Mouse (Mus musculus): ENCODE measurements around the gene Gm10447. TPM values are rescaled to one million over a fixed set of nuclear protein-coding genes. Genes with fewer than 3 reads are reported as not detected.

Gm10447 gene
- polyA plus RNA-seq, 1 experiment from 2014 or later: not detected

GRCm38 (mm10) chr11:53425251-53425650 lies 31.7 kb downstream of the Gm10447 start:
- H3K9me3 ChIP-seq (ENCODE audit: control insufficient read depth, low read length): no peaks in the 10 kb centered on the region
- no peak overlapping the region for H3K4me3 ChIP-seq (replicated peaks; ENCODE audit: low read length)
- 87% methylated on average over 3 of the region's 3 CpGs for WGBS
- no peak overlapping the region for H3K9ac ChIP-seq (replicated peaks; ENCODE audit: low read depth, low read length)
- no peak overlapping the region for H3K27ac ChIP-seq (ENCODE audit: low read length)
- no peak for ATAC-seq
- H3K27me3 ChIP-seq (replicated peaks; ENCODE audit: control insufficient read depth, insufficient read depth, low read length): no peaks in the 10 kb centered on the region
- peaks cover 7% of the 10 kb centered on the region; the same call in 1 of the 2 replicates for H3K36me3 ChIP-seq (ENCODE audit: control insufficient read depth, insufficient read depth)
- H3K4me1 ChIP-seq (replicated peaks; ENCODE audit: control insufficient read depth, insufficient read depth, low read length): peaks cover 10% of the 10 kb centered on the region
- H3K4me2 ChIP-seq (ENCODE audit: low read length): no peak overlapping the region

- no peak overlapping the region for H3K4me2 ChIP-seq (ENCODE audit: low read length)
- H3K36me3 ChIP-seq (ENCODE audit: control insufficient read depth, insufficient read depth): peaks cover 10% of the 10 kb centered on the region; the same call in 1 of the 2 replicates
- WGBS: 81% methylated on average over 2 of the region's 2 CpGs
- H3K9me3 ChIP-seq (ENCODE audit: control insufficient read depth, low read length): no peaks in the 10 kb centered on the region
- no peaks in the 10 kb centered on the region for H3K27me3 ChIP-seq (replicated peaks; ENCODE audit: control insufficient read depth, insufficient read depth, low read length)
- no peak overlapping the region for H3K4me3 ChIP-seq (replicated peaks; ENCODE audit: low read length)
- H3K9ac ChIP-seq (replicated peaks; ENCODE audit: low read depth, low read length): no peak overlapping the region
- H3K4me1 ChIP-seq (replicated peaks; ENCODE audit: control insufficient read depth, insufficient read depth, low read length): peaks cover 7% of the 10 kb centered on the region
- no peak overlapping the region for H3K27ac ChIP-seq (ENCODE audit: low read length)
- ATAC-seq: no peak
These were observed 32.1 kb downstream of the Gm10447 start for GRCm38 (mm10) chr11:53424826-53425225.

GRCm38 (mm10) chr11:53423036-53423435 lies 33.9 kb downstream of the Gm10447 start, which contains the start of gene Leap2:
Gene Leap2, minus strand, starts transcription at chr11:53423170.
- H3K27me3 ChIP-seq (replicated peaks; ENCODE audit: control insufficient read depth, insufficient read depth, low read length): no peaks in the 10 kb centered on the region
- WGBS: 88% methylated on average over 4 of the region's 4 CpGs
- H3K9ac ChIP-seq (replicated peaks; ENCODE audit: low read depth, low read length): no peak within 1 kb of the TSS
- H3K36me3 ChIP-seq (ENCODE audit: control insufficient read depth, insufficient read depth): peaks cover 17% of the 10 kb centered on the region
- H3K9me3 ChIP-seq (ENCODE audit: control insufficient read depth, low read length): no peaks in the 10 kb centered on the region
- ATAC-seq: no peak
- H3K4me1 ChIP-seq (replicated peaks; ENCODE audit: control insufficient read depth, insufficient read depth, low read length): no peaks in the 10 kb centered on the region
- H3K4me2 ChIP-seq (ENCODE audit: low read length): no peak within 1 kb of the TSS
- H3K4me3 ChIP-seq (replicated peaks; ENCODE audit: low read length): no peak within 1 kb of the TSS
- H3K27ac ChIP-seq (ENCODE audit: low read length): no peak within 1 kb of the TSS

GRCm38 (mm10) chr11:53418048-53418447 lies 38.9 kb downstream of the Gm10447 start:
- H3K9me3 ChIP-seq (ENCODE audit: control insufficient read depth, low read length): no peaks in the 10 kb centered on the region
- no peak for ATAC-seq
- no peak overlapping the region for H3K27ac ChIP-seq (ENCODE audit: low read length)
- no peak overlapping the region for H3K9ac ChIP-seq (replicated peaks; ENCODE audit: low read depth, low read length)
- no peak overlapping the region for H3K4me3 ChIP-seq (replicated peaks; ENCODE audit: low read length)
- no peak overlapping the region for H3K4me2 ChIP-seq (ENCODE audit: low read length)
- H3K4me1 ChIP-seq (replicated peaks; ENCODE audit: control insufficient read depth, insufficient read depth, low read length): no peaks in the 10 kb centered on the region
- H3K27me3 ChIP-seq (replicated peaks; ENCODE audit: control insufficient read depth, insufficient read depth, low read length): no peaks in the 10 kb centered on the region
- peaks cover 47% of the 10 kb centered on the region for H3K36me3 ChIP-seq (ENCODE audit: control insufficient read depth, insufficient read depth)

- no peak for ATAC-seq
- Histone ChIP-seq H3K4me1 (replicated peaks; ENCODE audit: control insufficient read depth, insufficient read depth, low read length) (no peaks in the 10 kb centered on the region), H3K36me3 (ENCODE audit: control insufficient read depth, insufficient read depth) (peaks cover 62% of the 10 kb centered on the region), H3K27me3 (replicated peaks; ENCODE audit: control insufficient read depth, insufficient read depth, low read length) (no peaks in the 10 kb centered on the region), H3K4me2 (ENCODE audit: low read length) (no peak overlapping the region), H3K4me3 (replicated peaks; ENCODE audit: low read length) (no peak overlapping the region), H3K27ac (ENCODE audit: low read length) (no peak overlapping the region), H3K9me3 (ENCODE audit: control insufficient read depth, low read length) (no peaks in the 10 kb centered on the region), H3K9ac (replicated peaks; ENCODE audit: low read depth, low read length) (no peak overlapping the region)
- 93% methylated on average over 4 of the region's 4 CpGs for WGBS
These were observed 43.0 kb downstream of the Gm10447 start for GRCm38 (mm10) chr11:53413871-53414270.

GRCm38 (mm10) chr11:53411738-53412137 lies 45.2 kb downstream of the Gm10447 start:
- no peaks in the 10 kb centered on the region for H3K9me3 ChIP-seq (ENCODE audit: control insufficient read depth, low read length)
- H3K27ac ChIP-seq (ENCODE audit: low read length): no peak overlapping the region
- H3K36me3 ChIP-seq (ENCODE audit: control insufficient read depth, insufficient read depth): peaks cover 56% of the 10 kb centered on the region
- no peaks in the 10 kb centered on the region for H3K27me3 ChIP-seq (replicated peaks; ENCODE audit: control insufficient read depth, insufficient read depth, low read length)
- H3K4me2 ChIP-seq (ENCODE audit: low read length): no peak overlapping the region
- no peak for ATAC-seq
- H3K9ac ChIP-seq (replicated peaks; ENCODE audit: low read depth, low read length): no peak overlapping the region
- no peaks in the 10 kb centered on the region for H3K4me1 ChIP-seq (replicated peaks; ENCODE audit: control insufficient read depth, insufficient read depth, low read length)
- no peak overlapping the region for H3K4me3 ChIP-seq (replicated peaks; ENCODE audit: low read length)

Small RNA genes lying within 50 kb of the gene (microRNA-seq; reads per million reads assigned to microRNA genes)
- gene Mir6920: 0.62 reads per million

Other genes starting within 250 kb of the Gm10447 start
- 52.6 and 55.2 TPM in 2 replicates for gene Hspa4, start 156.7 kb downstream of the Gm10447 start, polyA plus RNA-seq (2015; fragmentation: Nextera tagmentation; extraction: Ambion mirVana)
- gene Zcchc10, start 132.4 kb downstream of the Gm10447 start, polyA plus RNA-seq (2015; fragmentation: Nextera tagmentation; extraction: Ambion mirVana): 14.1 and 15.1 TPM in 2 replicates
- gene Aff4, start 106.3 kb downstream of the Gm10447 start, polyA plus RNA-seq (2015; fragmentation: Nextera tagmentation; extraction: Ambion mirVana): 62.0 and 68.8 TPM in 2 replicates
- gene Leap2, start 33.9 kb downstream of the Gm10447 start, polyA plus RNA-seq (2015; fragmentation: Nextera tagmentation; extraction: Ambion mirVana): not detected in 2 replicates
- 552 and 555 TPM in 2 replicates for gene Uqcrq, start 26.3 kb downstream of the Gm10447 start, polyA plus RNA-seq (2015; fragmentation: Nextera tagmentation; extraction: Ambion mirVana)
- gene Gdf9, start 26.1 kb downstream of the Gm10447 start, polyA plus RNA-seq (2015; fragmentation: Nextera tagmentation; extraction: Ambion mirVana): 3.9 and 4.7 TPM in 2 replicates
- gene Shroom1, start 95 bp upstream of the Gm10447 start, polyA plus RNA-seq (2015; fragmentation: Nextera tagmentation; extraction: Ambion mirVana): 2.2 and 2.7 TPM in 2 replicates
- gene Gm9837, start 13.4 kb upstream of the Gm10447 start, polyA plus RNA-seq (2015; fragmentation: Nextera tagmentation; extraction: Ambion mirVana): not detected in 2 replicates
- not detected in 2 replicates for gene Gm9945, start 23.1 kb upstream of the Gm10447 start, polyA plus RNA-seq (2015; fragmentation: Nextera tagmentation; extraction: Ambion mirVana)
- gene Sowaha, start 23.2 kb upstream of the Gm10447 start, polyA plus RNA-seq (2015; fragmentation: Nextera tagmentation; extraction: Ambion mirVana): 1.9 and 2.2 TPM in 2 replicates
- 23.3 and 25.6 TPM in 2 replicates for gene Sept8, start 62.1 kb upstream of the Gm10447 start, polyA plus RNA-seq (2015; fragmentation: Nextera tagmentation; extraction: Ambion mirVana)
- 268 and 295 TPM in 2 replicates for gene Kif3a, start 110.3 kb upstream of the Gm10447 start, polyA plus RNA-seq (2015; fragmentation: Nextera tagmentation; extraction: Ambion mirVana)
- 3.0 and 4.7 TPM in 2 replicates for gene Il4, start 161.6 kb upstream of the Gm10447 start, polyA plus RNA-seq (2015; fragmentation: Nextera tagmentation; extraction: Ambion mirVana)
- gene Il13, start 177.6 kb upstream of the Gm10447 start, polyA plus RNA-seq (2015; fragmentation: Nextera tagmentation; extraction: Ambion mirVana): not detected in 2 replicates